Mouse (Mus musculus) bone marrow, adult 2 months (tissue): Measurements from ENCODE around the gene Cmtm5.

Source experiments
- CTCF ChIP-seq: fragments of 200-500 bp; IDR thresholded peaks from 2 replicates; pipeline ENCODE4 v1.5.1; 2011; ENCODE audit warnings: low read length, control low read depth; ENCODE audit not compliant: control insufficient read depth, insufficient read depth
- POLR2A ChIP-seq: fragments of 200-500 bp; IDR thresholded peaks from 2 replicates; pipeline ENCODE4 v1.6.1; 2011; ENCODE audit warnings: low read depth, mild to moderate bottlenecking, control low read depth, low read length, borderline replicate concordance; ENCODE audit not compliant: control insufficient read depth

DNA sequence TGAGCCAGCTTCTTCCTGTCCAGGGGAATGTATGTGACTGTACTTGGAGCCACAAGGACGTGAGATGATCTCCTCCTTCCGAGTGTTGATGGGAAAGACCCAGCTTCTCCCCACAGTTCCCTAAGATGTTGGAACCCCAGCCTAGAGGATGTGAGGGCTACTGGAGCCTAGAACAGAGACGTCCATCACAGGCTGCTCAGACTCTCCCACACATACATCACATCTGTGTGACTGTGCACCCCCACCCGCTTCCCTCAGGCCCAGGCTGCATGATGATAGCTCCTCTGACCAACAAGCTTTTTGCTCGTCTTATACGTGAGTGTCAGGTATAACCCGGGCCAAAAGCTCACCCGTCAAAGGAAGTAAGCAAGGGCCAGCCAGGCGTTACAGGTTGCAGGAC is 12.7 kb downstream of the Cmtm5 start:
- TF ChIP-seq POLR2A (no peak), CTCF (no peak)
